Mouse (Mus musculus) urinary bladder, adult 18-20 months (tissue): ENCODE data around the gene Ccdc106.
"Not testable (repeated sequence)": the region's sequence is repeated elsewhere in the genome, so short reads cannot be mapped to it uniquely, and the experiment has no call there.

Experiments
- DNase-seq, 2 experiments: peaks; one replicate each; pipeline ENCODE4 v3.0.0; 2022; ENCODE audit warnings: low spot score in 2 of 2, mixed read lengths in 2 of 2

The Ccdc106 gene

DNA sequence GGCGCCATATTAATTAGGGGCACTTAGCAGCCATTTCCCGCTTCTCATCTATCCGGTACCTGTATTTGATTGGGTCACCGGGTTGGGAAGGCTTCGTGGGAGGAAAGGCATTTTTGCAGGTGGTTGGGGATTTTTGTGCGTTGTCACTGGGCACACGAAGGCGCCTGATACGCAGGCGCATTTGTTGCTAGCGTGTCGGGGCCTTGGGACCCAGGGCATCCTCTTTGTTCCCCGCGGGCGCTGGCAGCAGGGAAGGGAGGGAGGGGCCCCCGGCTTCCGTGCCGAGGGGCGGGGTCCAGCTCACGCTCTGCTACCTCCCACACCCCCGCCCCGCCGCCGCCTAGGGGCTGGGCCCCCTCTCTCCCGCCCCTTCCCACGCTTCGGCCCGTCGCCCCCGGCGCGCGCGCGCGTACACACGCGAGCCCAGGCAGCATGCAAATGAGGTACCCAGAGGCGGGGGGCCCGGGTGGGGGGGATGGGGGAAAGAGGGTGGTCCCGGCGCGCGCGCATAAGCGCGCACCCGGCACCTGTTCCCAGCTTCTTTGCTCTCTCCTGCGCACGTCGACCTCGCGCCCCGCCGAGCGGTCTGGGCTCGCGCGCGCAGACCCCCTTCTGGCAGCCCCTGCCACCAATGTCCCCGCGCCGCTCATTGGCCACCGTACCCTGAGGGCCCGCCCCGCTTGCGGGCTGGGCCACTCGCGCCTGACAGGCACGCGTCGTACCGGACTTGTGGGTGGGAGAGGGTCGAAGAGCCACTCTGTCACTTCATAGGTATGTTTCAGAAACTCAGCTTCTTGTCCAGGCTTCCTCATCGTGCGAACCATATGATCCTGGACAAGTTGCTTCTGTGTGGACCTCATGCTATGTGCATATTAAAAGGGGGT lies 5.0 kb upstream of the Ccdc106 start, which contains the start of gene Gm44973:
Gene Gm44973, plus strand, starts transcription at position 379 of the 884 bp plus-strand sequence.
- DNase-seq, result peak; percentile 88 to 91

DNA sequence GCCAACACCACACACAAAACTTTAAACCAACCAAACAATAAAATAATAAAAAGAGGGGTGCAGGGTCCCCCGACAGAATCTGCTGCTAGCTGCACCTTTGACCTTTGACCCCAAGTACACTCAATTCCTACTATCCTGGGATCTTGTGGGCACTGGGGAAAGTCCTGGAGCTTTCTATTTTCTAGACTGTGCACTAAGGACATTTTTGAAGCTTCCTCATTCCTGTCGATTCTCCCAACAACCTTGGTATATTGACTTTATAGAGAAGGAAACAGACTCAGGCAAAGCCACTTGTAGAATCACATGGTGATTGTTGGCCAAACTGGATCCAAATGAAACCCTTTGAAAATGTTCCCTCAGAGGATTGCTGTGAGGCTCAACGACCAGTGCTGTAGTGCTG lies 4.3 kb upstream of the Ccdc106 start:
- no peak for DNase-seq

GRCm38 (mm10) chr7:5016920-5017319 lies 3.4 kb upstream of the Ccdc106 start:
- DNase-seq, result no peak

GRCm38 (mm10) chr7:5017352-5017751 lies 3.0 kb upstream of the Ccdc106 start:
- no peak for DNase-seq

DNA sequence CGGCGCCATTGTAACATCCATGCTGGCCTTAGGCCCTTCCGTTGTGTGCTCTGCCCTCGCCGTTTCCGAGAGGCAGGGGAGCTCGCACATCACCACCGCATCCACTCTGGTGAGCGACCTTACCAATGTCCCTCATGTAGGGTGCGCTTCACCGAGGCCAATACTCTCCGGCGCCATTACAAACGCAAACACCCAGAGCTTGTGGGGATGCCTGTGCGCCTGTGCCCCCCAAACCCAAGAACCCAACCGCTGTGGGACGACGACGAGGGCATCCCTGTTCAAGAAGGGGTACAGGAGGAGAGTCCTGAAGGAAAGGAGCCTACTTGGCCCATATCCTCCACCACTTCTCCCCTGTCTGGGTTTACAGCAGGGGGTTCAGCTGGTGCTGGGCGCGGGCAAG lies 2.4 kb upstream of the Ccdc106 start:
- DNase-seq, result no peak

- DNase-seq, result not testable (repeated sequence)
Observed at GRCm38 (mm10) chr7:5019576-5019975, 777 bp upstream of the Ccdc106 start.

- DNase-seq, result no peak
Observed at GRCm38 (mm10) chr7:5020685-5021084, 332 bp downstream of the Ccdc106 start.

- DNase-seq, result no peak
Observed at GRCm38 (mm10) chr7:5021197-5021596, 844 bp downstream of the Ccdc106 start.

DNA sequence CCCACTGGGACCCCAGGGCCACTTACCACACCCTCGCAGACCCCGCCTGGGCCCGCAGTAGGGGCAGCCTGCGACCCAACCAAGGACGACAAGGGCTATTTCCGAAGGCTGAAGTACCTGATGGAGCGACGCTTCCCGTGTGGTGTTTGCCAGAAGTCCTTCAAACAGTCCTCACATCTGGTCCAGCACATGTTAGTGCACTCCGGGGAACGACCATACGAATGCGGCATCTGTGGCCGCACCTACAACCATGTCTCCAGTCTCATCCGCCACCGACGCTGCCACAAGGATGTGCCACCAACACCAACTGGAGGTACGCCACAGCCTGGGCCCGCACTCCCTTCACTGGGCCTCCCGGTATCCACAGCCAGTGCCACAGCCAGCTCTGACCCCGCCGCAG lies 9.2 kb downstream of the Ccdc106 start:
- no peak for DNase-seq

DNA sequence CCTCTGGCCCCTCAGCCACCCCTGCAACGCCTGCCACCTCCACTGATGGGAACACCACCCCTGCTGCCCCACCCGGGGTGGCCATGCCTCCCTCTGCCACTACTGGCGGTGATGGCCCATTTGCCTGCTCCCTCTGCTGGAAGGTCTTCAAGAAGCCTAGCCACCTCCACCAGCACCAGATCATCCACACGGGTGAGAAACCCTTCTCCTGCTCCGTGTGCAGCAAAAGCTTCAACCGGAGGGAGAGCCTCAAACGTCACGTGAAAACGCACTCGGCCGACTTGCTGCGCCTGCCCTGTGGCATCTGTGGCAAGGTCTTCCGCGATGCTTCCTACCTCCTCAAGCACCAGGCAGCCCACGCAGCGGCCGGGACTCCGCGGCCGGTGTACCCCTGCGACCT lies 9.6 kb downstream of the Ccdc106 start:
- no peak for DNase-seq

- no peak for DNase-seq
Observed at GRCm38 (mm10) chr7:5030554-5031275, 10.4 kb downstream of the Ccdc106 start.

GRCm38 (mm10) chr7:5031496-5031895 lies 11.1 kb downstream of the Ccdc106 start:
- DNase-seq, result no peak

DNA sequence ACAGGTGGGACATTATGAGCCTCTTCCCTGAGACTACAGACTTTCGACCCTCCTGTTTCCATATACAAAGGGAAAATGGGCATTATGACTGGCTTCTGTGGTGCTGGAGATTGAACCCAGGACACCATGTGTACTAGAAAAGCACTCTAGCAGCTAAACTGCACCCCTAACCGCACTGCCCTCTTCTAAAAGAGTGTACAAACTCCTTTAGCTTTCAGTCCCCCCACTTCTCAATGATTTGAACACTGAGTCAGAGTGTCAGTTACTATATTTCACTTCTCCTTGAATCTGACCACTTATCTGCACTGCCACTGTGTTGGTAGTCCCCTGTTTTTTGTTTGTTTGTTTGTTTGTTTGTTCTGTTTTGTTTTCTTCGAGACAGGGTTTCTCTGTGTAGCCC lies 13.5 kb downstream of the Ccdc106 start, which contains the start of gene 4632433K11Rik:
Gene 4632433K11Rik, plus strand, starts transcription at position 301 of the 400 bp plus-strand sequence.
- no peak for DNase-seq

- no peak for DNase-seq
Observed at GRCm38 (mm10) chr7:5035628-5036027, 15.3 kb downstream of the Ccdc106 start.

GRCm38 (mm10) chr7:5036136-5036535 lies 15.8 kb downstream of the Ccdc106 start:
- no peak for DNase-seq

DNA sequence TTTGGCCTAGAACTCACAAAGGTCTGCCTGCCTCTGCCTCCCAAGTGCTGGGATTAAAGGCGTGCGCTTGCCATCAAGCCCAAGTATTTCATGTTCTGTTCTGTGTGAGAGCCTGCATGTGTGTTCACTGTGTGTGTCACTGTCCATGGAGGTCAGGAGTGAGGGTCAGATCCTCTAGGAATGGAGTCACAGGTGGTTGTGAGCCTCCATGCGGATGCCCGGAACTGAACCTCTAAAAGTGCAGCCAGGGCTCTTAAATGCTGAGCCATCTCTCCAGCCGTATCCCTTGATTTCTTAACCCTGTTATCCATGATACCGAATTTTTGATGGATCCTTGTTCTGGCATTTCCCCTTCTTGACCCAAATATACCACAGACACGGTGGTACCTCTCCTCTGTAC lies 16.7 kb downstream of the Ccdc106 start:
- no peak for DNase-seq

DNA sequence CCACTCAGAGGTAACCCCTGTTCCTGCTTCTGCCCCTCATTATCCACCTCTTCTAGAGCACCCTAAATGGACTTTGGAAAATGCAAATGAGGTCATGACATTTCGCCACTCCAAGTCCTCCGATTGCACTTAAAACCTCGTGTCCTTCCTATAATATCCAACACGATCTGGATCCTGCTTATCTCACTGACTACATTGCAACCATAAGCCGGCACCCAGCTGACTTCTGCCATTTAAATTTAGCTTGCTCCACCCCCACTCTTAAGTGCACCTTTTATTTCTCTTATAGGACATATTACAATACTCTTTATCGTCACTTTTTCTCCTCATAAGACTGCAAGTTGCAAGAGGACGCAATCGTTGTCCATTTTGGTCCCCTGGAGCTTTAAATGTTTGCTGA lies 17.1 kb downstream of the Ccdc106 start:
- no peak for DNase-seq

GRCm38 (mm10) chr7:5038109-5038732 lies 17.9 kb downstream of the Ccdc106 start, which contains the start of gene Zfp784:
Gene Zfp784 (minus strand): TSS chr7:5038446.
- DNase-seq, result peak; percentile 93 to 97

DNA sequence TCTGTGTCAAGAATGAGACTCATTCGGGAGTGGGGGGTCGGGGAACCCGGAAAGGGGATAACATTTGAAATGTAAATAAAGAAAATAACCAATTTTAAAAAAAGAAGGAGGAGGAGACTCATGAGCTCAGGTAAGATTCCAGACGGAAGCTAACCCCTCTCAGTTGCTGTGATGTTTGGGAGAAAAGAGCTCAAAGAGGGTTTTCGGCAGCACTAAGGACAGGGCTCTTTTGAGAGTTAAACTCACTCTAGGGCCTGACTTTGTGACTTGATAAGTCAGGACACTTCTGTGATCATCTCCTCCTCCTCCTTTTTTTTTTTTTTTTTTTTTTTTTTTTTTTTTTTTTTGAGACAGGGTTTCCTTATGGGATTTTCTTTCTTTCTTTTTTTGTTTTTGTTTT lies 18.6 kb downstream of the Ccdc106 start:
- DNase-seq, result no peak

DNA sequence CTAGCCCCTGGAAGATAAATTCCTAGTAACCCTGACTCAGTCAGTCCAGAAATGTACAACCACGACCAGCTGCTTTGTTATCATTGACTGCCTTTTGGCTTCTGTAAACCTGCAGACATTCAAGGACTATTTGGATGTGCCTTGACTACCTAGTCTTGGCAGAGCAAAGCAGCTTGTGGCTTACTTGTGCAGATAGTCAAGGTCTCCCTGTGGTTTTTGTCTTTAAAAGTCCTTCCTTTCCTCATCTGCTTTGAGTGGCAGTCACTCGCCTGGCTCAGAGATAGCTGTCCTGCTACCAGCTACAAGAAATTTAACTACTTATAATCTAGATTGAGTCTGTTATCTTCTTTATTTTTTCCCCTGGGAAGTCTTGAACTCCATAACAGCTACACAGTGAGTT lies 24.6 kb downstream of the Ccdc106 start:
- DNase-seq, result no peak

DNA sequence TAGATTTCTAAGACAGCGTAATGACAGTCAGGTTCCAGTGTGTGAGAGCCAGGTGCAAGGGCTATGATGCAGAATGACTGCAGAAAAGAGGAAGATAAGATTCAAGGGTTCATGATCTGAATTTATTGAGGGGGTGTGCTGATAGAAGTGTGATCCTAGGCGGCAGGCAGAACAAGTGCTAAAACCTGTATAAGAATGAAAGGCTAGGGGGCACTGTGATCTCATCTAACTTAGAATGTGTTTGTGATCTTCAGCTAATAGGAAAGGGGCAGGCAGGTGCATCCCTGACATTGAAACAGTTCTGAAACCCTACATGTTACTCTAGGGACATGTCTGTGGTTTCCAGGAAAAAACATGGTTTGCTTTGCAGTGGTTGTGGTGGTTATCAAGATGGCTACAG lies 25.8 kb downstream of the Ccdc106 start:
- DNase-seq, result no peak

DNA sequence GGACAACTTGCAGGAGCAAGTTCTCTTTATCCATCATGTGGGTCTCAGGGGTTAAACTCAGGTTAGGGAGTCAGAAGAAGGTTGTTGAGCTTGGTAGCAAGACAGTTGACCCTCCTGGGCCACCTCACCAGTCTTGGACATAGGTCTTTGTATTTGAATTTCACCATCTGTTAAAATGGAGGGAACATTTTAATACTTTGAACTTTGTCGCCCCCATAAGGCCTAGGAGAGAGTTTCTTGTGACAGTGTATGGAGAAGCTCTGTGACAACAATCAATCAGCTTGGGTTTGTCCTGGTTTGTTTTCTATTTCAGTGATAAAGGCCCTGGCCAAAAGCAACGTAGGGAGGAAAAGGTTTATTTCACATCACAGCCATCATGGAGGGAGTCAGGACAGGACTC lies 27.0 kb downstream of the Ccdc106 start:
- no peak for DNase-seq
